Mouse (Mus musculus): ENCODE measurements around the gene Man1c1. TPM values are rescaled to one million over a fixed set of nuclear protein-coding genes. Genes with fewer than 3 reads are reported as not detected.

The Man1c1 gene
- polyA plus RNA-seq, 2 experiments = 5.1 to 9.1 TPM

- H3K27ac ChIP-seq (replicated peaks; ENCODE audit: low read depth, low read length) = no peak overlapping the region
- no peak overlapping the region for H3K9ac ChIP-seq (ENCODE audit: low read depth, low read length, severe bottlenecking)
- H3K4me1 ChIP-seq (ENCODE audit: control insufficient read depth, insufficient read depth, low read length) = no peaks in the 10 kb centered on the region
- H3K27me3 ChIP-seq (ENCODE audit: control insufficient read depth, insufficient read depth, low read length) = no peaks in the 10 kb centered on the region
- no peaks in the 10 kb centered on the region for H3K36me3 ChIP-seq (ENCODE audit: control insufficient read depth, insufficient read depth, low read length)
- DNase-seq (ENCODE audit: low spot score) (no peak), ATAC-seq (ENCODE audit: low FRiP score, low read depth) (no peak)
- no peak overlapping the region for H3K4me2 ChIP-seq (replicated peaks; ENCODE audit: low read depth, low read length, severe bottlenecking)
- H3K4me3 ChIP-seq (replicated peaks; ENCODE audit: low read length) = no peak overlapping the region
- no peak for TF ChIP-seq POLR2A (IDR thresholded peaks at IDR 0.05; ENCODE audit: borderline replicate concordance, extremely low read depth, insufficient read depth, insufficient read length)
- H3K9me3 ChIP-seq (ENCODE audit: control insufficient read depth, low read length) = no peaks in the 10 kb centered on the region
- 70% methylated on average over 8 of the region's 8 CpGs for WGBS
Measured at GRCm38 (mm10) chr4:134569831-134570230, 134.3 kb downstream of the Man1c1 start.

- H3K27ac ChIP-seq (replicated peaks; ENCODE audit: low read depth, low read length) = no peak overlapping the region
- H3K9ac ChIP-seq (ENCODE audit: low read depth, low read length, severe bottlenecking) = no peak overlapping the region
- H3K36me3 ChIP-seq (ENCODE audit: control insufficient read depth, insufficient read depth, low read length) = no peaks in the 10 kb centered on the region
- TF ChIP-seq POLR2A (IDR thresholded peaks at IDR 0.05; ENCODE audit: borderline replicate concordance, extremely low read depth, insufficient read depth, insufficient read length) = no peak
- H3K4me1 ChIP-seq (ENCODE audit: control insufficient read depth, insufficient read depth, low read length) = no peaks in the 10 kb centered on the region
- H3K27me3 ChIP-seq (ENCODE audit: control insufficient read depth, insufficient read depth, low read length) = no peaks in the 10 kb centered on the region
- no peak for DNase-seq (ENCODE audit: low spot score)
- WGBS = 80% methylated on average over 6 of the region's 6 CpGs
- H3K9me3 ChIP-seq (ENCODE audit: control insufficient read depth, low read length) = no peaks in the 10 kb centered on the region
- H3K4me2 ChIP-seq (replicated peaks; ENCODE audit: low read depth, low read length, severe bottlenecking) = no peak overlapping the region
- ATAC-seq (ENCODE audit: low FRiP score, low read depth) = no peak
- no peak overlapping the region for H3K4me3 ChIP-seq (replicated peaks; ENCODE audit: low read length)
Measured at GRCm38 (mm10) chr4:134569205-134569604, 134.9 kb downstream of the Man1c1 start.

GRCm38 (mm10) chr4:134567377-134568226 lies 136.5 kb downstream of the Man1c1 start:
- H3K4me1 ChIP-seq (ENCODE audit: control insufficient read depth, insufficient read depth, low read length) = no peaks in the 10 kb centered on the region
- no peak overlapping the region for H3K4me2 ChIP-seq (replicated peaks; ENCODE audit: low read depth, low read length, severe bottlenecking)
- H3K9ac ChIP-seq (ENCODE audit: low read depth, low read length, severe bottlenecking) = no peak overlapping the region
- no peaks in the 10 kb centered on the region for H3K9me3 ChIP-seq (ENCODE audit: control insufficient read depth, low read length)
- H3K4me3 ChIP-seq (replicated peaks; ENCODE audit: low read length) = no peak overlapping the region
- no peaks in the 10 kb centered on the region for H3K27me3 ChIP-seq (ENCODE audit: control insufficient read depth, insufficient read depth, low read length)
- H3K36me3 ChIP-seq (ENCODE audit: control insufficient read depth, insufficient read depth, low read length) = no peaks in the 10 kb centered on the region
- DNase-seq (ENCODE audit: low spot score) (no peak), ATAC-seq (ENCODE audit: low FRiP score, low read depth) (no peak)
- 33% methylated on average over 19 of the region's 19 CpGs for WGBS
- TF ChIP-seq POLR2A (IDR thresholded peaks at IDR 0.05; ENCODE audit: borderline replicate concordance, extremely low read depth, insufficient read depth, insufficient read length) = no peak
- no peak overlapping the region for H3K27ac ChIP-seq (replicated peaks; ENCODE audit: low read depth, low read length)

GRCm38 (mm10) chr4:134564093-134564492 lies 140.0 kb downstream of the Man1c1 start:
- no peak for TF ChIP-seq POLR2A (IDR thresholded peaks at IDR 0.05; ENCODE audit: borderline replicate concordance, extremely low read depth, insufficient read depth, insufficient read length)
- DNase-seq (ENCODE audit: low spot score) = no peak
- H3K9me3 ChIP-seq (ENCODE audit: control insufficient read depth, low read length) = no peaks in the 10 kb centered on the region
- no peak overlapping the region for H3K9ac ChIP-seq (ENCODE audit: low read depth, low read length, severe bottlenecking)
- H3K27me3 ChIP-seq (ENCODE audit: control insufficient read depth, insufficient read depth, low read length) = no peaks in the 10 kb centered on the region
- H3K4me3 ChIP-seq (replicated peaks; ENCODE audit: low read length) = no peak overlapping the region
- no peaks in the 10 kb centered on the region for H3K4me1 ChIP-seq (ENCODE audit: control insufficient read depth, insufficient read depth, low read length)
- ATAC-seq (ENCODE audit: low FRiP score, low read depth) = no peak
- no peaks in the 10 kb centered on the region for H3K36me3 ChIP-seq (ENCODE audit: control insufficient read depth, insufficient read depth, low read length)
- 75% methylated on average over 6 of the region's 6 CpGs for WGBS
- no peak overlapping the region for H3K4me2 ChIP-seq (replicated peaks; ENCODE audit: low read depth, low read length, severe bottlenecking)
- no peak overlapping the region for H3K27ac ChIP-seq (replicated peaks; ENCODE audit: low read depth, low read length)

- no peak for TF ChIP-seq POLR2A (IDR thresholded peaks at IDR 0.05; ENCODE audit: borderline replicate concordance, extremely low read depth, insufficient read depth, insufficient read length)
- Histone ChIP-seq H3K27me3 (ENCODE audit: control insufficient read depth, insufficient read depth, low read length) (no peaks in the 10 kb centered on the region), H3K4me2 (replicated peaks; ENCODE audit: low read depth, low read length, severe bottlenecking) (no peak overlapping the region), H3K9me3 (ENCODE audit: control insufficient read depth, low read length) (no peaks in the 10 kb centered on the region), H3K9ac (ENCODE audit: low read depth, low read length, severe bottlenecking) (no peak overlapping the region), H3K36me3 (ENCODE audit: control insufficient read depth, insufficient read depth, low read length) (no peaks in the 10 kb centered on the region), H3K4me1 (ENCODE audit: control insufficient read depth, insufficient read depth, low read length) (peaks cover 1% of the 10 kb centered on the region; the same call in 1 of the 2 replicates), H3K4me3 (replicated peaks; ENCODE audit: low read length) (no peak overlapping the region), H3K27ac (replicated peaks; ENCODE audit: low read depth, low read length) (no peak overlapping the region)
- DNase-seq (ENCODE audit: low spot score) (no peak), ATAC-seq (ENCODE audit: low FRiP score, low read depth) (no peak)
- WGBS = 90% methylated on average over 15 of the region's 16 CpGs
Measured at GRCm38 (mm10) chr4:134563624-134564023, 140.5 kb downstream of the Man1c1 start.

Measured in limb, embryonic 14.5 days (tissue).